Mouse (Mus musculus): ENCODE data around the gene Ccdc190. TPM values are rescaled to one million over a fixed set of nuclear protein-coding genes. Genes with fewer than 3 reads are reported as not detected.

Gene Ccdc190
- polyA plus RNA-seq, 1 experiment from 2014 or later: 0.35 TPM

DNA sequence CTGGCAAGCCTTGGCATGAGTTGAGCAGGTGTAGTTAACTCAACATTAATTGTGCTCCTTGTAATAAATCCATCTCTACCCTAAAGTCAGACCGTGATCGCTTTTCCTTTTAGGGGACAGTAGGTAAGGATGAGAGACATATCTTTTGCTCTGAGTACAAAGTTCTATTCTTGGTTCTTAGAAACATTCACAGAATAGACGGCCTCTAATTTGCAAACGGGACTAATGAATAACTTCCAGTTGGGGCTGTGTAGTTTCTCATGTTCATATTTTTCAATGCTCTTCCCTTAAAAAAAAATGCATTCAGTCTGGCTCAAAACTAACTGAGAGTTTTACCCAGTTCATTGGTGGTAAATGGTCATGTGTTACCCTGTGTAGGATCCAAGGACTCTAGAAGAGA lies 42.5 kb downstream of the Ccdc190 start:
- H3K36me3 ChIP-seq (ENCODE audit: control insufficient read depth, insufficient read depth, low read length): peaks cover 2% of the 10 kb centered on the region; the same call in 1 of the 2 replicates
- no peak overlapping the region for H3K9ac ChIP-seq (ENCODE audit: low read length)
- no peak overlapping the region for H3K4me3 ChIP-seq (ENCODE audit: low read length)
- no peak overlapping the region for H3K27ac ChIP-seq (ENCODE audit: low read length)
- no peak for ATAC-seq (ENCODE audit: low read depth)
- 92% methylated on average over 4 of the region's 4 CpGs for WGBS
- no peaks in the 10 kb centered on the region for H3K9me3 ChIP-seq (ENCODE audit: control insufficient read depth, low read length)
- H3K4me2 ChIP-seq (ENCODE audit: low read depth, low read length): no peak overlapping the region
- peaks cover 13% of the 10 kb centered on the region for H3K4me1 ChIP-seq (replicated peaks; ENCODE audit: control insufficient read depth, insufficient read depth, low read length)
- no peaks in the 10 kb centered on the region for H3K27me3 ChIP-seq (ENCODE audit: control insufficient read depth, insufficient read depth, low read depth, low read length)

GRCm38 (mm10) chr1:169971998-169972397 lies 43.5 kb downstream of the Ccdc190 start:
- Histone ChIP-seq H3K36me3 (ENCODE audit: control insufficient read depth, insufficient read depth, low read length) (peaks cover 2% of the 10 kb centered on the region), H3K9ac (ENCODE audit: low read length) (no peak overlapping the region), H3K4me1 (replicated peaks; ENCODE audit: control insufficient read depth, insufficient read depth, low read length) (peaks cover 13% of the 10 kb centered on the region), H3K27ac (ENCODE audit: low read length) (no peak overlapping the region), H3K9me3 (ENCODE audit: control insufficient read depth, low read length) (no peaks in the 10 kb centered on the region), H3K4me2 (ENCODE audit: low read depth, low read length) (no peak overlapping the region), H3K27me3 (ENCODE audit: control insufficient read depth, insufficient read depth, low read depth, low read length) (no peaks in the 10 kb centered on the region), H3K4me3 (ENCODE audit: low read length) (no peak overlapping the region)
- no peak for ATAC-seq (ENCODE audit: low read depth)
- 57% methylated on average over 2 of the region's 2 CpGs for WGBS

- Histone ChIP-seq H3K4me2 (ENCODE audit: low read depth, low read length) (no peak overlapping the region), H3K36me3 (ENCODE audit: control insufficient read depth, insufficient read depth, low read length) (no peaks in the 10 kb centered on the region; the same call in 1 of the 2 replicates), H3K4me3 (ENCODE audit: low read length) (no peak overlapping the region), H3K4me1 (replicated peaks; ENCODE audit: control insufficient read depth, insufficient read depth, low read length) (no peaks in the 10 kb centered on the region), H3K9ac (ENCODE audit: low read length) (no peak overlapping the region), H3K27ac (ENCODE audit: low read length) (no peak overlapping the region), H3K9me3 (ENCODE audit: control insufficient read depth, low read length) (no peaks in the 10 kb centered on the region), H3K27me3 (ENCODE audit: control insufficient read depth, insufficient read depth, low read depth, low read length) (no peaks in the 10 kb centered on the region)
- WGBS: 79% methylated on average over 4 of the region's 4 CpGs
- ATAC-seq (ENCODE audit: low read depth): no peak
Observed at GRCm38 (mm10) chr1:169977621-169978020, 49.2 kb downstream of the Ccdc190 start.

Other genes with a start within 250 kb of the Ccdc190 start
- gene Rgs4, start 181.0 kb upstream of the Ccdc190 start, polyA plus RNA-seq (2015; fragmentation: Nextera tagmentation; extraction: Ambion mirVana): 5.1 and 6.6 TPM in 2 replicates
- gene Hsd17b7, start 40.6 kb downstream of the Ccdc190 start, polyA plus RNA-seq (2015; fragmentation: Nextera tagmentation; extraction: Ambion mirVana): 10.1 and 11.0 TPM in 2 replicates
- gene Ddr2, start 182.1 kb downstream of the Ccdc190 start, polyA plus RNA-seq (2015; fragmentation: Nextera tagmentation; extraction: Ambion mirVana): 38.2 and 45.0 TPM in 2 replicates
- gene Uap1, start 246.3 kb downstream of the Ccdc190 start, polyA plus RNA-seq (2015; fragmentation: Nextera tagmentation; extraction: Ambion mirVana): 52.7 and 53.6 TPM in 2 replicates

Data from lung, embryonic 16.5 days (tissue).